Mouse (Mus musculus) liver, adult 2 months (tissue): ENCODE data around the gene Emc9.

Experiments
- CTCF ChIP-seq: fragments of 200-500 bp; IDR thresholded peaks from 2 replicates; pipeline ENCODE4 v1.5.1; 2011; ENCODE audit warnings: low read depth, low read length, control low read depth
- POLR2A ChIP-seq: fragments of 200-500 bp; IDR thresholded peaks from 2 replicates; pipeline ENCODE4 v1.6.1; 2011; ENCODE audit warnings: low read length, control low read depth; ENCODE audit not compliant: insufficient read depth; ENCODE audit errors: extremely low read depth

- TF ChIP-seq CTCF (no peak), POLR2A (no peak)
Measured at GRCm38 (mm10) chr14:55561860-55562259, 23.2 kb downstream of the Emc9 start.
